Mouse (Mus musculus): ENCODE measurements at regions not wholly inside any gene's neighbourhood (a gene's known extent, or its start where the extent isn't known, plus 50 kb on each side); places are given as distances from the start of the nearest gene placed in this dataset.

DNA sequence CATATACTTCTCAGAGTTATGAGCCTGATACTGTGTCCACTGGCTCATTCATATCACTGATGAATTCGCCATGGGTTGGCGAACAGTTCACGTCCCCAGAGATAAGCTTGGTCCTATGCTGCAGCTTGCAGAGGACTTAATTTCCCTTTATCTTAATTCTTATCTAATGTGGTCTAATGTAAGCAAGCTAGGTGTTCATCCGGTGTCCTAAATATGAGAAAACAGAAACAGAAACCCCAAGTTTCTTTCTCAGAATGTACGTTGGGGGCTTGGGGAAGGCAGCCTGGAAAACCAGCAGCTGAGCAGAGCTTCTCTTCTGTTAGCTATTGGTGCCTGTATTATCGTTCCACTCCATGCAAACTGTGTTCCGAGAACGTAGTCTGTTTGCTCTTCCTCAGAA, 170.1 kb downstream of the 1700064H15Rik start:
- no peak for TF ChIP-seq MAX (IDR thresholded peaks at IDR 0.05; ENCODE audit: low read depth)
- TF ChIP-seq USF1 (IDR thresholded peaks at IDR 0.05; ENCODE audit: low read depth): no peak
- no peak for TF ChIP-seq POLR2A (IDR thresholded peaks at IDR 0.05; ENCODE audit: insufficient read length, low read depth)
